Mouse (Mus musculus) liver, postnatal 0 days (tissue): ENCODE data around the gene Olfr1427.

ENCODE experiments used
- CTCF ChIP-seq: sonication (generic); IDR thresholded peaks from 2 replicates; pipeline ENCODE4 v1.5.1; 2016; ENCODE audit warnings: antibody characterized with exemption, low read depth
- EP300 ChIP-seq: IDR thresholded peaks from 2 replicates; pipeline ENCODE4 v1.6.1; 2016; ENCODE audit warnings: antibody characterized with exemption, low read depth, mild to moderate bottlenecking

DNA sequence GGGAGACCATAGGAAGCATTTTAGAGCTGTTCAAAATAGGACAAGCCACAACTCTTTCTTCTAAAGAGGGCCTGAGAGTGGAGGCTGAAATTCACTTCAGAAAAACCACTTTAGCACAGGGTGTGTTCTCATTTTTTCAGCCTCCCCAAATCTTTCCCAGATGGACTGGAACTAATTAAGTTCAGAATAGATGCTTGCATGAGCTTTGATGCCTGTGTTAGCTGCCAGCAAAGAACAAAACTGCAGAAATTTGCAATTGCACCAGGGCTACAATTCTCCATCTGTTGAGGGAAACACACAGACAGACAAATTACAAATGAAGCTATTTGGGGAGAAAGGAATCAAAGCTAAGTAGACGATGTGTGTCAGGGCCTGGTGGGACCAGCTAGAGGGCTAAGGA is 40.2 kb upstream of the Olfr1427 start:
- TF ChIP-seq CTCF: no peak
- no peak for TF ChIP-seq EP300
